Mouse (Mus musculus): ENCODE results near the gene Dtx3l.

DNA sequence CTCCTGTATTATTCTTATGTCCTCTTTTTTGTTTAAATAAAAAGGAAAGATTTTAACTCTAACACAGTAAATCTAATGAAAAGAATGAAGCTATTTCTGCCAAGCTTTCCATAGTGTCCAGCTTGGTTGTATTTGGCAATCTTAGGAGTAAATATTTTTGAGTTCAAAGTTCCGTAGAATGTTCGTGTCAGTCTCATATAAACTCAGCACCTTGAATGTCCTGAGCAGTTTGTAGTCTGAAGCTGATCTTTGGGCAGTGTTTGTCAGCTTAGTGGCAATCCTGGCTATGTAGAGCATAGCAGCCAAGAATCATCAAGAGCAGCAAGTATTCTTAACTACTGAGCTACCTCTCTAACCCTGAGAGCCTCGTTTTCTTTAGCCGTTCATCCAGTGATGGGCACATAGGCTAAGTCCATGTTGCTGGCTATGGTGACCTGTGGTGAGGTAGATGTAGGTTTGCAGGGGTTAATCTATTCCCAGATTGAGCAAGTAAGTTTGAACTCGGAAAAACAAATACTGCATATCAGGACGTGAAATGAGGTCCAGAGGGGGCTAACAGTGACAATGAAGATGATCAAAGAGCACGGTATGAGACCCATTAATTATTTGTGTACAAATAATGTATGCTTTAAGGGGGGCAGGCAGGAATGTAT, 15.3 kb downstream of the Dtx3l start:
- no peak for TF ChIP-seq CTCF (IDR thresholded peaks at IDR 0.05; ENCODE audit: low read depth, low read length)
- TF ChIP-seq POLR2AphosphoS5 (IDR thresholded peaks at IDR 0.05; ENCODE audit: insufficient replicate concordance, low read depth, low read length): no peak
- no peak for TF ChIP-seq GATA1 (IDR thresholded peaks at IDR 0.05; ENCODE audit: borderline replicate concordance, low read length)
